Mouse (Mus musculus): Measurements from ENCODE around the gene Plekha6. TPM values are rescaled to one million over a fixed set of nuclear protein-coding genes. Genes with fewer than 3 reads are reported as not detected.
A peak's percentile ranks its signal among the peaks of the same experiment; 100 is the strongest.

Plekha6 gene
- polyA plus RNA-seq, 1 experiment from 2014 or later: 2.0 TPM

- Histone ChIP-seq H3K27ac (replicated peaks; ENCODE audit: low read depth, low read length) (no peak overlapping the region), H3K4me1 (ENCODE audit: control insufficient read depth, insufficient read depth, low read length) (no peaks in the 10 kb centered on the region), H3K4me2 (ENCODE audit: low read depth, low read length) (no peak overlapping the region), H3K4me3 (ENCODE audit: low read depth, low read length) (no peak overlapping the region), H3K9ac (replicated peaks; ENCODE audit: low read length) (no peak overlapping the region), H3K27me3 (ENCODE audit: control insufficient read depth, insufficient read depth, low read length) (no peaks in the 10 kb centered on the region), H3K9me3 (replicated peaks; ENCODE audit: control insufficient read depth, low read length) (no peaks in the 10 kb centered on the region), H3K36me3 (replicated peaks; ENCODE audit: control insufficient read depth, insufficient read depth, low read depth, low read length) (no peaks in the 10 kb centered on the region)
- ATAC-seq (replicated peaks; ENCODE audit: insufficient number of reproducible peaks, low FRiP score, low TSS enrichment, low read depth) (no peak), DNase-seq (ENCODE audit: low spot score) (no peak)
- WGBS: 52% methylated on average over 3 of the region's 3 CpGs
These were observed 138.5 kb downstream of the Plekha6 start for GRCm38 (mm10) chr1:133302540-133302939.

DNA sequence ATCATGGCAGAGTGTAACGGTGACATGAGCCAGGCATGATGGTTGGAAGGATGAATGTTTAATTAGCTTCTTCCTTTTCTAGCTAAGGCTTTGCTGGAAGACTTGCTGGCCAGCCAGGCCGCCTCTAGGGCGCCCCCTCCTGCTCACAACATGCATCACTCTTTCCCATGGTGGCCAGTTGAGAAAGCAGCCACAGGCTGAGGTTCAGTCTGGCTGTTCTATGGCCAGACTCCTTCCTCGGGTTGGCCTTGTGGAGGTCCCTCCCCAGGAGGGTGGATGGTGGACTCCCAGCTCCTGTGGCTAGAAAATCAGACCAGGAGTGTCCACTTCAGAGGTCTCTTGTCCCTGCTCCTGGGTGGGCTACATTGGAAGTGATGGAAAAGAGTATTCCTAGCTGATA lies 142.8 kb downstream of the Plekha6 start:
- WGBS: 11% methylated on average over 4 of the region's 4 CpGs
- Histone ChIP-seq H3K9ac (replicated peaks; ENCODE audit: low read length) (no peak overlapping the region), H3K27me3 (ENCODE audit: control insufficient read depth, insufficient read depth, low read length) (no peaks in the 10 kb centered on the region), H3K4me3 (ENCODE audit: low read depth, low read length) (no peak overlapping the region), H3K4me2 (ENCODE audit: low read depth, low read length) (no peak overlapping the region), H3K4me1 (ENCODE audit: control insufficient read depth, insufficient read depth, low read length) (0 out of 2 replicates have a peak, but pooled peaks cover under 1% of the 10 kb centered on the region), H3K9me3 (replicated peaks; ENCODE audit: control insufficient read depth, low read length) (no peaks in the 10 kb centered on the region), H3K27ac (replicated peaks; ENCODE audit: low read depth, low read length) (no peak overlapping the region), H3K36me3 (replicated peaks; ENCODE audit: control insufficient read depth, insufficient read depth, low read depth, low read length) (no peaks in the 10 kb centered on the region)
- DNase-seq (ENCODE audit: low spot score) (peak; percentile 69), ATAC-seq (replicated peaks; ENCODE audit: insufficient number of reproducible peaks, low FRiP score, low TSS enrichment, low read depth) (no peak)

DNA sequence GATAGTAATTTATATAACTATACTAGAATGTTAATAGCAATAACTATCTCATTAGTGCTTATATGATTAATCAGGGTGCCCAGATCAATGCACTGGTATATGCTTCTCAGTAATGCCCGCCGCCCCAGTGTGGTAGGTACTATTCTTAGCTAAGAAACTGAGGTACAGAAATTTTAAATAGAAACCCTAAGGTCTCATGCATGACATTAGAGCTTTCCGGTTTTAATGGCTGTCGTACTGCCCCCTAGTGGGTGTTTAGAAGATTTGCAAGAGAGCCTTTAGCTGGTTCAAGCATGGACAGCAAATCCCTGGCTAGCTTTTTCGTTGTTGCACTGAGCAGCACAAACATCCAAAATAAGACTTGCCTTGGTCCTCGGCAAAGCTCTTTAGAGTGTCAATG lies 143.3 kb downstream of the Plekha6 start:
- Histone ChIP-seq H3K4me1 (ENCODE audit: control insufficient read depth, insufficient read depth, low read length) (0 out of 2 replicates have a peak, but pooled peaks cover 3% of the 10 kb centered on the region), H3K4me2 (ENCODE audit: low read depth, low read length) (no peak overlapping the region)
- ATAC-seq (replicated peaks; ENCODE audit: insufficient number of reproducible peaks, low FRiP score, low TSS enrichment, low read depth): 0 out of 2 replicates have a peak, but pooled peaks have one; percentile 53

GRCm38 (mm10) chr1:133309652-133310267 lies 145.8 kb downstream of the Plekha6 start, which contains the start of gene Golt1a:
Gene Golt1a (plus strand): TSS chr1:133309800.
- DNase-seq (ENCODE audit: low spot score) (no peak), ATAC-seq (replicated peaks; ENCODE audit: insufficient number of reproducible peaks, low FRiP score, low TSS enrichment, low read depth) (no peak)
- Histone ChIP-seq H3K4me1 (ENCODE audit: control insufficient read depth, insufficient read depth, low read length) (0 out of 2 replicates have a peak, but pooled peaks cover 3% of the 10 kb centered on the region), H3K36me3 (replicated peaks; ENCODE audit: control insufficient read depth, insufficient read depth, low read depth, low read length) (no peaks in the 10 kb centered on the region), H3K9me3 (replicated peaks; ENCODE audit: control insufficient read depth, low read length) (no peaks in the 10 kb centered on the region), H3K9ac (replicated peaks; ENCODE audit: low read length) (no peak within 1 kb of the TSS), H3K4me3 (ENCODE audit: low read depth, low read length) (no peak within 1 kb of the TSS), H3K27ac (replicated peaks; ENCODE audit: low read depth, low read length) (no peak within 1 kb of the TSS), H3K27me3 (ENCODE audit: control insufficient read depth, insufficient read depth, low read length) (no peaks in the 10 kb centered on the region), H3K4me2 (ENCODE audit: low read depth, low read length) (no peak within 1 kb of the TSS)
- 67% methylated on average over 14 of the region's 14 CpGs for WGBS

More for the DNA sequence above, 143.3 kb downstream of the Plekha6 start:
- no peaks in the 10 kb centered on the region for H3K9me3 ChIP-seq (replicated peaks; ENCODE audit: control insufficient read depth, low read length)
- H3K36me3 ChIP-seq (replicated peaks; ENCODE audit: control insufficient read depth, insufficient read depth, low read depth, low read length): no peaks in the 10 kb centered on the region
- no peak overlapping the region for H3K4me3 ChIP-seq (ENCODE audit: low read depth, low read length)
- 19% methylated on average over 6 of the region's 6 CpGs for WGBS
- no peak overlapping the region for H3K27ac ChIP-seq (replicated peaks; ENCODE audit: low read depth, low read length)
- H3K9ac ChIP-seq (replicated peaks; ENCODE audit: low read length): no peak overlapping the region
- no peaks in the 10 kb centered on the region for H3K27me3 ChIP-seq (ENCODE audit: control insufficient read depth, insufficient read depth, low read length)
- peak; percentile 84 for DNase-seq (ENCODE audit: low spot score)

DNA sequence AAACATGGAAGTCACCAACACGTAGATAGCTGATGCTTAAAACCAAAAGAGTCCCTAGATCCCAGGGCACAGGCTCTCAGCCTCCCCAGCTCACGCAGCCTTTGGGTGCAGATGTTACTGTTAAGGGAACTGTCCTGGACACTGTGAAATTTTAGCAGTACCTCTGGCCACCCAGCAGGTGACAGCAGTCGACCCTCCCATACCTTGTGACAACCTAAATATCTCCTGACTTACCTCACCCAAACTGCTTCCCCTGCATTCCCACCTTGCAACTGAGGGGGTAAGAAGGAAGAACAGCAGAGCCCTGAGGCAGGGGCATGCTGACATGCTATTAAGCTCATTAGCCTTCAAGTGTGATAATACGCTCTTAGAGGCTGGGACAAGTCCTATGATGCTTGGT lies 147.2 kb downstream of the Plekha6 start:
- no peaks in the 10 kb centered on the region for H3K36me3 ChIP-seq (replicated peaks; ENCODE audit: control insufficient read depth, insufficient read depth, low read depth, low read length)
- no peak for DNase-seq (ENCODE audit: low spot score)
- H3K4me2 ChIP-seq (ENCODE audit: low read depth, low read length): no peak overlapping the region
- 50% methylated on average over 4 of the region's 4 CpGs for WGBS
- no peaks in the 10 kb centered on the region for H3K27me3 ChIP-seq (ENCODE audit: control insufficient read depth, insufficient read depth, low read length)
- no peak overlapping the region for H3K9ac ChIP-seq (replicated peaks; ENCODE audit: low read length)
- no peaks in the 10 kb centered on the region for H3K9me3 ChIP-seq (replicated peaks; ENCODE audit: control insufficient read depth, low read length)
- 0 out of 2 replicates have a peak, but pooled peaks cover 3% of the 10 kb centered on the region for H3K4me1 ChIP-seq (ENCODE audit: control insufficient read depth, insufficient read depth, low read length)
- no peak for ATAC-seq (replicated peaks; ENCODE audit: insufficient number of reproducible peaks, low FRiP score, low TSS enrichment, low read depth)
- H3K4me3 ChIP-seq (ENCODE audit: low read depth, low read length): no peak overlapping the region
- no peak overlapping the region for H3K27ac ChIP-seq (replicated peaks; ENCODE audit: low read depth, low read length)

DNA sequence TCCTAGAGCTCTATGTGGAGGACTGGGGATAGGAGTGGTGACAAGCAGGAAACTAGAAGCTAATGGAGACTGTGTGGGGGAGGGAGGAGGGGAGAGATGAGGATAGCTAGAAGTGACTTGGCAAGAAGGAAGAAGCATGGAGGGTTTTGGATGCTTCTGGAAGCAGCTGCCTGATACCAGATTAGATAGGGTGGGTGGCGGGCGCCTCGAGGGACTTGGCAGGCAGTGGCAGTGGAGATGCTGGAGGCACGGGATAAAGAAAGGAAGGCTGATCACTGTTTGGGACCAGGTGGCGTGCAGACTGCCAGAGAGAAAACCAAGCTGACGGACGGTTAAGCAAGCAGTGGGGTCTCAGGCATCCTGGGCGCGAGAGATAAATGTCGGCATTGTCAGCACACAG lies 147.9 kb downstream of the Plekha6 start:
- DNase-seq (ENCODE audit: low spot score): no peak
- no peak for ATAC-seq (replicated peaks; ENCODE audit: insufficient number of reproducible peaks, low FRiP score, low TSS enrichment, low read depth)
- no peaks in the 10 kb centered on the region for H3K9me3 ChIP-seq (replicated peaks; ENCODE audit: control insufficient read depth, low read length)
- H3K27ac ChIP-seq (replicated peaks; ENCODE audit: low read depth, low read length): no peak overlapping the region
- no peak overlapping the region; the same call in 1 of the 2 replicates for H3K4me2 ChIP-seq (ENCODE audit: low read depth, low read length)
- WGBS: 16% methylated on average over 10 of the region's 10 CpGs
- H3K4me1 ChIP-seq (ENCODE audit: control insufficient read depth, insufficient read depth, low read length): 0 out of 2 replicates have a peak, but pooled peaks cover 3% of the 10 kb centered on the region
- no peaks in the 10 kb centered on the region for H3K36me3 ChIP-seq (replicated peaks; ENCODE audit: control insufficient read depth, insufficient read depth, low read depth, low read length)
- no peak overlapping the region for H3K9ac ChIP-seq (replicated peaks; ENCODE audit: low read length)
- no peaks in the 10 kb centered on the region for H3K27me3 ChIP-seq (ENCODE audit: control insufficient read depth, insufficient read depth, low read length)
- no peak overlapping the region for H3K4me3 ChIP-seq (ENCODE audit: low read depth, low read length)

DNA sequence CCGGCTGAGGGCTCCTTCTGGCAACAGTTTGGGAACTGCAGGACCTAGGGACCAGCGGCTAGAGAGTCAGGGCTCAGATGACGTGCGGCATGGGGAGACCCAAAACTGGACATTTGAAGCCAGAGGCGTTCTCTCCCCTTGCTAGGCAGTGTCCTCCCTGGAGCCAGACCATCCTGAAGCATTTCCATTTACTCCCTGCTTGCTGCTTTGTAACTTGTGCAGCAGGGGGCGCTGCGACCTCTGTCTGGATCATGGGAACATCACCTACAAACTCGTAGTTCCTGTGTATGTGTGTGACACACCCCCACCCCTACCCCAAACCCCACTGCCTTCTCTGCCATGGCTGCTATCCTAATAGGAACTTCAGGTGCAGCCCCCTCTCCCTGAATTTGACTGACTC lies 150.4 kb downstream of the Plekha6 start:
- 14% methylated on average over 8 of the region's 8 CpGs for WGBS
- 0 out of 2 replicates have a peak, but pooled peaks have one; percentile 39 for ATAC-seq (replicated peaks; ENCODE audit: insufficient number of reproducible peaks, low FRiP score, low TSS enrichment, low read depth)
- H3K4me1 ChIP-seq (ENCODE audit: control insufficient read depth, insufficient read depth, low read length): 0 out of 2 replicates have a peak, but pooled peaks cover 3% of the 10 kb centered on the region
- no peaks in the 10 kb centered on the region for H3K36me3 ChIP-seq (replicated peaks; ENCODE audit: control insufficient read depth, insufficient read depth, low read depth, low read length)
- no peak overlapping the region for H3K4me3 ChIP-seq (ENCODE audit: low read depth, low read length)
- H3K27me3 ChIP-seq (ENCODE audit: control insufficient read depth, insufficient read depth, low read length): no peaks in the 10 kb centered on the region
- no peaks in the 10 kb centered on the region for H3K9me3 ChIP-seq (replicated peaks; ENCODE audit: control insufficient read depth, low read length)
- H3K9ac ChIP-seq (replicated peaks; ENCODE audit: low read length): no peak overlapping the region
- H3K4me2 ChIP-seq (ENCODE audit: low read depth, low read length): no peak overlapping the region
- H3K27ac ChIP-seq (replicated peaks; ENCODE audit: low read depth, low read length): no peak overlapping the region
- peak; percentile 71 for DNase-seq (ENCODE audit: low spot score)

DNA sequence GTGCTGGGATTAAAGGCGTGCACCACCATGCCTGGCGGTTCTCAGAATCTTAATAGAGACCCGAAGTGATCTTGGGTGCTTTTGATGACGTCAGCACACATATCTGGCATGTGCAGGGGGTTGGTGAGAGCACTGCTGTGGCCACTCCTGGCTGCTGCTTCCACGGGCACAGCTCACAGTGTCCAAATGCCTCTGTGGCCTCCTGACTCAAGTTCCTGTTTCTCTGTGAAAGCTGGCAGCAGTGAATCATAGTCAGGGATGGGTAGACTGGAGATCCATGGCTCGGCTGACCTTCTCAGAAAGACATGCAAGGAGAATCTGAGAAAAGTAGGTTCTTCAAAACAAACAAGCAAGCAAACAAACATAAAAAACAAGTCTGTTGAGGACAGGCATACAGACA lies 151.8 kb downstream of the Plekha6 start:
- no peak overlapping the region for H3K4me3 ChIP-seq (ENCODE audit: low read depth, low read length)
- no peak overlapping the region for H3K4me2 ChIP-seq (ENCODE audit: low read depth, low read length)
- no peaks in the 10 kb centered on the region for H3K27me3 ChIP-seq (ENCODE audit: control insufficient read depth, insufficient read depth, low read length)
- no peaks in the 10 kb centered on the region for H3K9me3 ChIP-seq (replicated peaks; ENCODE audit: control insufficient read depth, low read length)
- no peak for DNase-seq (ENCODE audit: low spot score)
- H3K27ac ChIP-seq (replicated peaks; ENCODE audit: low read depth, low read length): no peak overlapping the region
- no peaks in the 10 kb centered on the region for H3K36me3 ChIP-seq (replicated peaks; ENCODE audit: control insufficient read depth, insufficient read depth, low read depth, low read length)
- H3K4me1 ChIP-seq (ENCODE audit: control insufficient read depth, insufficient read depth, low read length): 0 out of 2 replicates have a peak, but pooled peaks cover 3% of the 10 kb centered on the region
- WGBS: 85% methylated on average over 6 of the region's 6 CpGs
- H3K9ac ChIP-seq (replicated peaks; ENCODE audit: low read length): no peak overlapping the region
- no peak for ATAC-seq (replicated peaks; ENCODE audit: insufficient number of reproducible peaks, low FRiP score, low TSS enrichment, low read depth)
